Mouse (Mus musculus) kidney, postnatal 0 days (tissue): ENCODE measurements around the gene Slc25a11. TPM values are rescaled to one million over a fixed set of nuclear protein-coding genes. Genes with fewer than 3 reads are reported as not detected.

ENCODE experiments used
- ATAC-seq: fragments of 200-750 bp; cut with Nextera tagmentation; replicated peaks from 2 replicates; pipeline ENCODE4 v1.8.0; 2017; ENCODE audit warnings: low read depth, moderate number of reproducible peaks, moderate TSS enrichment, moderate library complexity; ENCODE audit not compliant: low FRiP score
- DNase-seq: peaks from one replicate; pipeline ENCODE4 v3.0.0-alpha.2; 2016; ENCODE audit warnings: low spot score
- H3K27ac ChIP-seq: fragments of 300-500 bp; sonication (generic); 2 replicates; pipeline ENCODE4 v1.5.1; 2014; ENCODE audit warnings: mild to moderate bottlenecking
- H3K27me3 ChIP-seq: fragments of 300-500 bp; sonication (generic); 2 replicates; pipeline ENCODE4 v1.6.1; 2014; ENCODE audit warnings: low read length, mixed read lengths; ENCODE audit not compliant: insufficient read depth
- H3K36me3 ChIP-seq: fragments of 300-500 bp; sonication (generic); 2 replicates; pipeline ENCODE4 v1.6.1; 2014; ENCODE audit warnings: low read length, mixed read lengths; ENCODE audit not compliant: insufficient read depth
- H3K4me1 ChIP-seq: fragments of 300-500 bp; sonication (generic); replicated peaks from 2 replicates; pipeline ENCODE4 v1.6.1; 2014; ENCODE audit warnings: antibody characterized with exemption, low read length, mixed read lengths; ENCODE audit not compliant: insufficient read depth
- H3K4me2 ChIP-seq: fragments of 300-500 bp; sonication (generic); 2 replicates; pipeline ENCODE4 v1.6.1; 2014; ENCODE audit warnings: mild to moderate bottlenecking, low read length, moderate library complexity, mixed read lengths
- H3K4me3 ChIP-seq: fragments of 300-500 bp; sonication (generic); replicated peaks from 2 replicates; pipeline ENCODE4 v1.5.1; 2014; ENCODE audit warnings: low read depth, low read length
- H3K9ac ChIP-seq: fragments of 300-500 bp; sonication (generic); 2 replicates; pipeline ENCODE4 v1.6.1; 2014; ENCODE audit warnings: low read depth, low read length
- H3K9me3 ChIP-seq: fragments of 300-500 bp; sonication (generic); replicated peaks from 2 replicates; pipeline ENCODE4 v1.6.1; 2016; ENCODE audit warnings: low read length, inconsistent platforms, mixed read lengths
- CTCF ChIP-seq: IDR thresholded peaks from 2 replicates; pipeline ENCODE4 v1.5.1; 2016; ENCODE audit warnings: antibody characterized with exemption, low read depth, mild to moderate bottlenecking, moderate library complexity
- WGBS: fragments of 180-500 bp; shearing (Covaris S2); extraction: QIAGEN DNeasy Blood & Tissue Kit; methylation state at CpG from one replicate; pipeline ENCODE4 v1.1.7; 2014; 5-methylcytosine and 5-hydroxymethylcytosine counted together
- polyA plus RNA-seq: library from polyadenylated mRNA; unstranded; fragments of >200 nt; fragmentation: Nextera tagmentation; extraction: Ambion mirVana; gene quantifications from 2 replicates; pipeline ENCODE4 v1.2.1, GENCODE M21; 2015

Gene Slc25a11
- polyA plus RNA-seq, 1 experiment from 2014 or later: 227 TPM

DNA sequence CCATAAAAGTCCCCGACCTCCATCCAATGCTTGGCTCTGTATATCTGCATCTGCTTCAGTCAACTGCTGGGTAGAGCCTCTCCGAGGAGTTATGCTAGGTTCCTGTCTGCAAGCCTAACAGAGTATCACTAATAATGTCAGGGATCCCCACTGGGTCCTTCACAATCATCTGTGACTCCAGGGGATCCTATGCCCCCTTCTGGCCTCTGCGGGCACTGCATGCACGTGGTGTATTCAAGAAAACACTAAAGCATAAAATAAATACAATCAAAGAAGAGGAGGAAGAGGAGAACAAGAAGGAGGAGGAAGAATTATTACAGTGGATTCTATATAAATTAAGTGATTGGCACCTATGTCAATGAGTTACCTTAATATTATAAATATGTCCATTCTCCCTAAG lies 21.8 kb downstream of the Slc25a11 start:
- Histone ChIP-seq H3K36me3 (no peaks in the 10 kb centered on the region), H3K4me1 (no peaks in the 10 kb centered on the region), H3K9ac (no peak overlapping the region), H3K9me3 (no peaks in the 10 kb centered on the region), H3K4me3 (no peak overlapping the region), H3K27me3 (no peaks in the 10 kb centered on the region), H3K4me2 (no peak overlapping the region), H3K27ac (no peak overlapping the region)
- 42% methylated on average over 4 of the region's 4 CpGs for WGBS
- ATAC-seq: no peak
- peak; percentile 66 for DNase-seq
- peak; percentile 84 for TF ChIP-seq CTCF

DNA sequence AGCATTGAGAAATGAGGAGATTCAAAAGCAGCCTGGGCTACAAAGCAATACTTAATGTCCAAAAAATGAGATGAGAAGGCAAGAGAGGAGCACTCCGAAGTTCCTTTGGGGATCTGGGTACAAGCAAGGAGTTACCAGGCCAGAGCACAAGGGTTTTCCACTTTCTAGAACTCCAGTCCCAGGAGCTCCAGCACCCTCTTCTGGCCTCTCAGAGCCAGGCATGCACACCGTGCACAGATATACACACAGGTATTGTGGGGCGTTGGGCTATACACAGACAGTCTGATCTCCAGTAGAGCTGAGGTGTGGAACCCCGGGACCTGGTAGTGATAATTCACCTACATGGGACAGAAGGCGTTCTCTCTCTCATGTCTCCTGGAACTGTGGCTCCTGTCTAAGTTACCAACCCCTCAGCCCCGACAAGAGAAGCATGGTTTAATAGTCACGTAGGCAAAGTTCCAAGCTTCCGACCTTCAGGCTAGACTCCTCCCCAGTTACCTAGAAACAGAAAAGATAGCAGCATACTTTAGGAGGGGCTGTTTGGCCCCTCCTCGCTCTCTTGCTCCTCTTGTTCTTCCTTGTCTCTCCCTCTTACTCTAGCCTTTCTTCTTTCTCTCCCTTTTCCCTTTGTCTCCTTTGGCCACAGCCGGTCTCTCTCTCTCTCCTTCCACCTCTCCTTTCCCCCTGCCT lies 24.1 kb downstream of the Slc25a11 start:
- 74% methylated on average over 10 of the region's 10 CpGs for WGBS
- H3K9me3 ChIP-seq: no peaks in the 10 kb centered on the region
- no peaks in the 10 kb centered on the region for H3K4me1 ChIP-seq
- no peaks in the 10 kb centered on the region for H3K36me3 ChIP-seq
- ATAC-seq (no peak), DNase-seq (peak; percentile 32)
- H3K27ac ChIP-seq: no peak overlapping the region
- peak; percentile 57 for TF ChIP-seq CTCF
- H3K4me2 ChIP-seq: no peak overlapping the region
- no peak overlapping the region for H3K4me3 ChIP-seq
- H3K9ac ChIP-seq: no peak overlapping the region
- H3K27me3 ChIP-seq: no peaks in the 10 kb centered on the region

GRCm38 (mm10) chr11:70621972-70622814 lies 25.1 kb downstream of the Slc25a11 start:
- DNase-seq (no peak), ATAC-seq (no peak)
- WGBS: 42% methylated on average over 7 of the region's 7 CpGs
- Histone ChIP-seq H3K4me2 (no peak overlapping the region), H3K4me1 (no peaks in the 10 kb centered on the region), H3K9me3 (no peaks in the 10 kb centered on the region), H3K27ac (no peak overlapping the region), H3K36me3 (no peaks in the 10 kb centered on the region), H3K9ac (no peak overlapping the region), H3K4me3 (no peak overlapping the region), H3K27me3 (no peaks in the 10 kb centered on the region)
- TF ChIP-seq CTCF: no peak

- DNase-seq: no peak
- no peak within 1 kb of the TSS for H3K9ac ChIP-seq
These were observed 28.2 kb downstream of the Slc25a11 start, which contains the start of gene Chrne for GRCm38 (mm10) chr11:70619101-70619500. TSS of gene Chrne (minus strand) at chr11:70619216.

DNA sequence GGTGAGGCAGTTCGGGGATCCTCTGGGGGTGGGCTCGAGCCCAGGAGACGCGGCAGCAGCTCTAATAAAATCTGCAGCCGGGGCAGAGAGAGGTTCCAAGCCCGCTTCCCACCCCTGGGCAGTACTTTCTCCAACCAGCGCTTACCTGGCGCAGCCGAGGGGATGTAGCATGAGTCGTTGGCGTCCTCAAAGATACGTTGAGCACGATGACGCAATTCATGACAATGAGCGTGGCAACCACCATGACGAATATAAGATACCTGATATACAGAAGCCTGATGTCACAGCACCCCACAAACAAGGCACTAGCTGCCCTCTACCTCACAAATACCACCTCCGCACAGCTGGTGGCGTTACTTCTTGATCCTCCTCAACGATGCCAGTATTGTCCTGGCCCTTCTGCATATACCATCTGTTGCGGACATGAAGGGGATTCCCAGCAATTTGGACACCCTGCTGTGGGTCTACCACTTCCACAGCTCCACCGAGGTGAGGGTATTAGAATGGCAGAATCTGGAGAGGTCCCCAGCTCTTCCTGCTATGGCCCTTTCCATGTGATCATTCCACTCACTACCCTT lies 31.7 kb downstream of the Slc25a11 start, which contains the start of gene 4930544D05Rik:
Gene 4930544D05Rik, plus strand, starts transcription at position 333 of the 578 bp plus-strand sequence.
- Histone ChIP-seq H3K27ac (peak within 1 kb of the TSS; percentile 54; the same call in 1 of the 2 replicates), H3K4me2 (peak within 1 kb of the TSS; percentile 68), H3K27me3 (no peaks in the 10 kb centered on the region), H3K9me3 (no peaks in the 10 kb centered on the region), H3K4me3 (peak within 1 kb of the TSS; percentile 35), H3K9ac (peak within 1 kb of the TSS; percentile 55), H3K36me3 (peaks cover 21% of the 10 kb centered on the region; the same call in 1 of the 2 replicates), H3K4me1 (peaks cover 12% of the 10 kb centered on the region; the same call in 1 of the 2 replicates)
- TF ChIP-seq CTCF: no peak
- WGBS: 19% methylated on average over 21 of the region's 21 CpGs
- ATAC-seq: no peak
- DNase-seq: no peak

More at GRCm38 (mm10) chr11:70619101-70619500, 28.2 kb downstream of the Slc25a11 start, which contains the start of gene Chrne:
- Histone ChIP-seq H3K4me3 (no peak within 1 kb of the TSS), H3K4me1 (peaks cover 12% of the 10 kb centered on the region; the same call in 1 of the 2 replicates), H3K36me3 (no peaks in the 10 kb centered on the region), H3K27me3 (no peaks in the 10 kb centered on the region), H3K4me2 (no peak within 1 kb of the TSS), H3K27ac (no peak within 1 kb of the TSS), H3K9me3 (no peaks in the 10 kb centered on the region)
- no peak for TF ChIP-seq CTCF
- ATAC-seq: no peak
- WGBS: 38% methylated on average over 1 of the region's 1 CpGs

GRCm38 (mm10) chr11:70615074-70615473 lies 32.2 kb downstream of the Slc25a11 start:
- Histone ChIP-seq H3K9me3 (no peaks in the 10 kb centered on the region), H3K4me2 (peak overlapping the region; percentile 68), H3K27me3 (no peaks in the 10 kb centered on the region), H3K36me3 (peaks cover 26% of the 10 kb centered on the region; the same call in 1 of the 2 replicates), H3K4me1 (peaks cover 12% of the 10 kb centered on the region; the same call in 1 of the 2 replicates), H3K4me3 (peak overlapping the region; percentile 35), H3K27ac (peak overlapping the region; percentile 54; the same call in 1 of the 2 replicates), H3K9ac (peak overlapping the region; percentile 55)
- DNase-seq (peak; percentile 95), ATAC-seq (peak; percentile 58; the same call in 1 of the 2 replicates)
- WGBS: 1% methylated on average over 17 of the region's 17 CpGs
- TF ChIP-seq CTCF: 0 out of 2 replicates have a peak, but pooled peaks have one; percentile 20
